Comparison of ENCODE assay signal across 9 mouse cellular contexts in the genomic region with DNA sequence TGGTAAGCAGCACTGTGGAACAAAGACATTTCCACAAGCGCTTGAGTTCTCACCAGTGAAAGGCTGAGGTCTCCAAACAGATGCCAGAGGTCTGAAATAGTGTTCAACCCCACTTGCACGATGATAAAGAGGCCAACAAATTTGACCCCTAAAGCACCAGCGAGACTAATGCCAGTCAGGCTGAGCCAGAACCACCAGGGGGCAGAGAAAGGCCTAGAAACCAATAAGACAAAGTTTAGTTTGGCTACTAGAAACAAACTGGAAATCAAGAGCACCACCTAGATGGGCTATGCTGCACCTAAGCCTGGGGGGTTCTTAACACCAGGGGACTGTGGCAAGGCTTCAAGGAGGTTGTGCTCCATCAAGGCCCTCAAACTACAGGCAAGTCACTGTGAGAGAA. TPM values are rescaled to one million over a fixed set of nuclear protein-coding genes. Genes with fewer than 3 reads are reported as not detected.
A peak's percentile ranks its signal among the peaks of the same experiment; 100 is the strongest.
DNase-seq lines count a peak whose midpoint lies in the region; ATAC-seq and TF ChIP-seq lines count a peak whose summit lies in the region.
"Had no signal": no experiment of that assay in that cellular context is flagged by ENCODE, and none has a peak within 500 bp of the region (broad histone marks: within the 10 kb centered on the region; RNA-seq: fewer than 3 reads in every experiment).

No protein-coding gene starts in this region.

- H3K36me3 ChIP-seq in liver, embryonic 12.5 days, result peaks cover 15% of the 10 kb centered on the region; the same call in 1 of the 2 replicates
- 0 out of 2 replicates have a peak, but pooled peaks cover 6% of the 10 kb centered on the region for H3K36me3 ChIP-seq in liver, embryonic 13.5 days

- H3K9me3 ChIP-seq in liver, embryonic 12.5 days (replicated peaks), result no peaks in the 10 kb centered on the region
- H3K9me3 ChIP-seq in liver, embryonic 13.5 days (replicated peaks), result no peaks in the 10 kb centered on the region
- H3K9me3 ChIP-seq: heart, embryonic 15.5 days had no signal

- H3K9ac ChIP-seq in liver, embryonic 12.5 days, result no peak overlapping the region
- no peak overlapping the region for H3K9ac ChIP-seq in liver, embryonic 13.5 days
- H3K9ac ChIP-seq: heart, embryonic 15.5 days had no signal

- DNase-seq in cerebellum, postnatal 10 days, result peak; percentile 56 to 64
- no peak for DNase-seq in cerebellum, adult 9-10 months
- peak; percentile 36 for DNase-seq in liver
- peak; percentile 18 for DNase-seq in liver, embryonic 13.5 days
- no peak for DNase-seq in cerebellum, adult 9-11 months
- no peak for DNase-seq in layer of hippocampus, adult 18-20 months (ENCODE audit: low spot score in 2 of 2)

- no peak for ATAC-seq in liver, embryonic 12.5 days
- no peak for ATAC-seq in liver, embryonic 13.5 days (ENCODE audit: low read depth)

- peaks cover 13% of the 10 kb centered on the region for H3K4me1 ChIP-seq in liver, embryonic 12.5 days
- H3K4me1 ChIP-seq in bone marrow, adult 2 months (ENCODE audit: control insufficient read depth, insufficient read depth, low read length), result no peaks in the 10 kb centered on the region
- H3K4me1 ChIP-seq in liver, embryonic 13.5 days (replicated peaks), result peaks cover 12% of the 10 kb centered on the region

- no peak overlapping the region for H3K4me3 ChIP-seq in liver, embryonic 12.5 days
- H3K4me3 ChIP-seq in bone marrow, adult 2 months (replicated peaks; ENCODE audit: control insufficient read depth, low read depth, low read length), result no peak overlapping the region
- H3K4me3 ChIP-seq in liver, embryonic 13.5 days (replicated peaks), result no peak overlapping the region
- H3K4me3 ChIP-seq: heart, embryonic 15.5 days had no signal

- peak; percentile 55; the same call in 1 of the 2 replicates for TF ChIP-seq CTCF in bone marrow, adult 2 months (IDR thresholded peaks at IDR 0.05; ENCODE audit: control insufficient read depth, insufficient read depth, low read length)

- no peak overlapping the region for H3K27ac ChIP-seq in liver, embryonic 12.5 days
- no peak overlapping the region for H3K27ac ChIP-seq in bone marrow, adult 2 months (ENCODE audit: control insufficient read depth, insufficient read depth, low read depth, low read length, poor library complexity)
- no peak overlapping the region for H3K27ac ChIP-seq in liver, embryonic 13.5 days
- H3K27ac ChIP-seq: heart, embryonic 15.5 days had no signal

- TF ChIP-seq POLR2A in bone marrow, adult 2 months (IDR thresholded peaks at IDR 0.05; ENCODE audit: borderline replicate concordance, control insufficient read depth, low read depth, low read length), result no peak

- H3K4me2 ChIP-seq in liver, embryonic 12.5 days, result no peak overlapping the region
- no peak overlapping the region for H3K4me2 ChIP-seq in liver, embryonic 13.5 days
- H3K4me2 ChIP-seq: heart, embryonic 15.5 days had no signal

- H3K27me3 ChIP-seq in liver, embryonic 12.5 days (replicated peaks), result no peaks in the 10 kb centered on the region
- no peaks in the 10 kb centered on the region for H3K27me3 ChIP-seq in liver, embryonic 13.5 days
- H3K27me3 ChIP-seq: heart, embryonic 15.5 days had no signal

- WGBS in liver, embryonic 12.5 days (ENCODE audit: insufficient replicate concordance), result 56% methylated on average over 3 of the region's 3 CpGs
- 64% methylated on average over 3 of the region's 3 CpGs for WGBS in bone marrow, adult 2 months
- WGBS in liver, embryonic 13.5 days (ENCODE audit: insufficient replicate concordance), result 55% methylated on average over 3 of the region's 3 CpGs

RNA-seq across cellular contexts. Expression of gene Gstz1, which starts 15.3 kb away (rescaled TPM):
- 44.8 and 49.2 TPM in 2 replicates for polyA plus RNA-seq in liver, embryonic 12.5 days (2016; fragmentation: Nextera tagmentation; extraction: Ambion mirVana)
- 14.7 and 25.1 TPM in 2 replicates for polyA plus RNA-seq in bone marrow, adult 2 months (2011; ENCODE audit: insufficient read depth, insufficient read length, low replicate concordance, missing spikeins)
- 61.1 and 67.2 TPM in 2 replicates for polyA plus RNA-seq in liver, embryonic 13.5 days (2015; fragmentation: Nextera tagmentation; extraction: Ambion mirVana)
- total RNA-seq in layer of hippocampus, adult 18-20 months (2021), result 10 to 100 TPM; 47.1 to 50.3 TPM

RNA-seq across cellular contexts. Expression of gene Pomt2, which starts 16.1 kb away (rescaled TPM):
- 7.1 and 7.3 TPM in 2 replicates for polyA plus RNA-seq in liver, embryonic 12.5 days (2016; fragmentation: Nextera tagmentation; extraction: Ambion mirVana)
- polyA plus RNA-seq in bone marrow, adult 2 months (2011; ENCODE audit: insufficient read depth, insufficient read length, low replicate concordance, missing spikeins), result 1.4 and 3.4 TPM in 2 replicates
- polyA plus RNA-seq in liver, embryonic 13.5 days (2015; fragmentation: Nextera tagmentation; extraction: Ambion mirVana), result 3.8 and 4.9 TPM in 2 replicates
- 10 to 100 TPM; 15.2 to 16.7 TPM for total RNA-seq in layer of hippocampus, adult 18-20 months (2021)

RNA-seq across cellular contexts. Expression of gene Ngb, which starts 29.3 kb away (rescaled TPM):
- polyA plus RNA-seq in liver, embryonic 12.5 days (2016; fragmentation: Nextera tagmentation; extraction: Ambion mirVana), result 0.17 TPM in 1 of 2 replicates, not detected in the other
- polyA plus RNA-seq in bone marrow, adult 2 months (2011; ENCODE audit: insufficient read depth, insufficient read length, low replicate concordance, missing spikeins), result not detected in 2 replicates
- 0.13 and 0.16 TPM in 2 replicates for polyA plus RNA-seq in liver, embryonic 13.5 days (2015; fragmentation: Nextera tagmentation; extraction: Ambion mirVana)
- 1 to 10 TPM; 2.5 to 3.0 TPM for total RNA-seq in layer of hippocampus, adult 18-20 months (2021)

Comparison
In these comparisons a context has a peak if more than half of its experiments do, and no peak if none do; other contexts are left out.
1. DNase-seq: peak in cerebellum, postnatal 10 days (2 of 2), liver (single experiment) and liver, embryonic 13.5 days (single experiment); none in cerebellum, adult 9-10 months (single experiment), cerebellum, adult 9-11 months (single experiment) and layer of hippocampus, adult 18-20 months (0 of 2).